Mouse (Mus musculus): ENCODE measurements around the gene Smad6.
A peak's percentile ranks its signal among the peaks of the same experiment; 100 is the strongest.

Gene Smad6

DNA sequence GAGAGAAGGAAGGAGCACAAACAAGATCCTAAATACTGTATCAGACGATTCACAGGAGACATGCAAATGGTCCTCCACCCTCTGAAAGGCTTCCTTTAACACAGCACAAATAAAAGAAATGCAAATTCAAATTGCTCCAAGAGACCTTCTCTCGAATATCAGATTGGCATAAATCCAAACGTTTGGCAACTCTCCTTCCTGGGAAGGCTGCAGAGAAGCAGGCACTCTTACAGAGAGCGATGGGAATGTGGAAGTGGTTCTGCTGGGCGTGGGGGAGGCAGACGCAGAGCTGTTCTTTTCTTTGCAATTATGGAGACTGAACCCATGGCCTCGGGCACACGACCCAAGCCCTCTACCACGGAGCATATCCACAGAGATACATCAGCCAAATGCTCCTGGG, 109.8 kb downstream of the Smad6 start:
- no peak for DNase-seq (ENCODE audit: low spot score)

DNA sequence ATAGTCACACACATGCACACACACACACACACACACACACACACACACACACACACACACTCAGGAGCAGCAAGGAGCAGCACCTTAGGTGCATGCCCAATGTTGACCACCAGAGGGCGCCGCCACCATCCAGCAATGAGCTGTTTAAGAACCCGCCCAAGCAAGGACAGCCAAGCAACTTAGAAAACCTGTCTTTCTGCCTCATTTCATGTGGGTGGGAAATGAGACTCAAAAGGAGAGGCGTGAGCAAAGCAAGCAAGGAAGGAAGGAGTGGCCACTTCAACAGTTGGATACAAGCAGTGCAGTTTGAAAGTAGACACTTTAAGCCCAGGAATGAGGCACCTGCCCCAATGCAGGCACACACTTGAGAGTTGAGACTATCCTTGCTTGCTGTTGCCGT, 112.2 kb downstream of the Smad6 start:
- peak; percentile 60 for DNase-seq (ENCODE audit: low spot score)

DNA sequence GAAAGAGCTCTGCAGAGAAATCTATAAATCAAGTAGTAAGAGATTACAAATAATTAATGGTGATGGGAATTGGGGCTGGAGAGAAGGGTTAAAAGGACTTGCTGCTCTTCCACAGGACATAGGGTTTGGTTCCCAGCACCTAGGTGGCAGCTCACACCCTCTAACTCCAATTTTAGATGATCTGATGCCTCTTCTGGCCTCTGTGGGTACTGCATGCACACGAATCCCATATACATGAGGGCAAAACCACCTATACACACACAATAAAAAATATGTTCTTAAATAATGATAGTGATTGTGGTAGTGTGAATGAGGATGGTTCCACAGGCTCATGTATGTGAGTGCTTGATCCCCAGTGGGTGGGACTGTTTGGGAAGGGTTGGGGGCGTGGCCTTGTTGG, 117.3 kb downstream of the Smad6 start:
- no peak for DNase-seq (ENCODE audit: low spot score)

Measured in c-Kit-positive CD71-positive TER-119-positive erythroid progenitor cells, embryonic 14.5 days (primary cell).